Mouse (Mus musculus) forebrain, embryonic 11.5 days (tissue): Measurements from ENCODE around the gene Hoxd8. TPM values are rescaled to one million over a fixed set of nuclear protein-coding genes. Genes with fewer than 3 reads are reported as not detected.

Experiments
- ATAC-seq: fragments of 200-750 bp; cut with Nextera tagmentation; replicated peaks from 2 replicates; pipeline ENCODE4 v1.8.0; 2017; ENCODE audit warnings: moderate TSS enrichment; ENCODE audit not compliant: low FRiP score
- DNase-seq: peaks from one replicate; pipeline ENCODE4 v3.0.0-alpha.2; 2017; ENCODE audit warnings: low spot score
- H3K27ac ChIP-seq: fragments of 300-500 bp; sonication (generic); 2 replicates; pipeline ENCODE4 v1.5.1; 2014; ENCODE audit warnings: low read depth, low read length
- H3K27me3 ChIP-seq: fragments of 300-500 bp; sonication (generic); 2 replicates; pipeline ENCODE4 v1.6.1; 2014; ENCODE audit warnings: mild to moderate bottlenecking, low read length, mixed read lengths; ENCODE audit not compliant: control insufficient read depth, insufficient read depth
- H3K36me3 ChIP-seq: fragments of 300-500 bp; sonication (generic); 2 replicates; pipeline ENCODE4 v1.6.1; 2014; ENCODE audit warnings: mild to moderate bottlenecking, low read length, moderate library complexity, mixed read lengths; ENCODE audit not compliant: control insufficient read depth, insufficient read depth
- H3K4me1 ChIP-seq: fragments of 300-500 bp; sonication (generic); replicated peaks from 2 replicates; pipeline ENCODE4 v1.6.1; 2014; ENCODE audit warnings: low read length, mixed read lengths; ENCODE audit not compliant: control insufficient read depth, insufficient read depth
- H3K4me2 ChIP-seq: fragments of 300-500 bp; sonication (generic); 2 replicates; pipeline ENCODE4 v1.6.1; 2014; ENCODE audit warnings: low read depth, mild to moderate bottlenecking, low read length, moderate library complexity, mixed read lengths; ENCODE audit not compliant: severe bottlenecking
- H3K4me3 ChIP-seq: fragments of 300-500 bp; sonication (generic); 2 replicates; pipeline ENCODE4 v1.5.1; 2014; ENCODE audit warnings: low read depth, low read length
- H3K9ac ChIP-seq: fragments of 300-500 bp; sonication (generic); 2 replicates; pipeline ENCODE4 v1.6.1; 2014; ENCODE audit warnings: low read length
- H3K9me3 ChIP-seq: fragments of 300-500 bp; sonication (generic); 2 replicates; pipeline ENCODE4 v1.6.1; 2016; ENCODE audit warnings: low read length, mixed read lengths; ENCODE audit not compliant: control insufficient read depth
- WGBS: fragments of 180-500 bp; shearing (Covaris S2); extraction: QIAGEN DNeasy Blood & Tissue Kit; methylation state at CpG from one replicate; pipeline ENCODE4 v1.1.7; 2014; 5-methylcytosine and 5-hydroxymethylcytosine counted together
- polyA plus RNA-seq: library from polyadenylated mRNA; unstranded; fragments of >200 nt; fragmentation: Nextera tagmentation; extraction: Ambion mirVana; gene quantifications from 2 replicates; pipeline ENCODE4 v1.2.1, GENCODE M21; 2014

Gene Hoxd8
- polyA plus RNA-seq, 1 experiment from 2014 or later: not detected

GRCm38 (mm10) chr2:74711721-74712621 is 7.6 kb downstream of the Hoxd8 start, which contains the start of the genes Hoxd3 and Hoxd4:
Gene Hoxd3 (plus strand): TSS chr2:74711927.
Gene Hoxd4 (plus strand): TSS chr2:74711929.
- Histone ChIP-seq H3K27ac (no peak within 1 kb of the TSS), H3K4me3 (peak within 1 kb of the TSS; percentile 15), H3K4me2 (0 out of 2 replicates have a peak within 1 kb of the TSS, but pooled peaks have one; percentile 8), H3K27me3 (peaks cover 95% of the 10 kb centered on the region), H3K4me1 (peaks cover 5% of the 10 kb centered on the region), H3K36me3 (no peaks in the 10 kb centered on the region), H3K9ac (no peak within 1 kb of the TSS), H3K9me3 (no peaks in the 10 kb centered on the region)
- no peak for DNase-seq
- under 1% methylated on average over 62 of the region's 65 CpGs for WGBS
- ATAC-seq: no peak

GRCm38 (mm10) chr2:74713239-74714150 is 9.1 kb downstream of the Hoxd8 start:
- H3K36me3 ChIP-seq: no peaks in the 10 kb centered on the region
- peaks cover 95% of the 10 kb centered on the region for H3K27me3 ChIP-seq
- H3K9ac ChIP-seq: no peak overlapping the region
- no peak overlapping the region for H3K4me3 ChIP-seq
- no peaks in the 10 kb centered on the region for H3K9me3 ChIP-seq
- no peak overlapping the region for H3K27ac ChIP-seq
- no peak overlapping the region for H3K4me2 ChIP-seq
- no peak for ATAC-seq
- peaks cover 5% of the 10 kb centered on the region for H3K4me1 ChIP-seq
- DNase-seq: no peak
- WGBS: 5% methylated on average over 19 of the region's 19 CpGs

DNA sequence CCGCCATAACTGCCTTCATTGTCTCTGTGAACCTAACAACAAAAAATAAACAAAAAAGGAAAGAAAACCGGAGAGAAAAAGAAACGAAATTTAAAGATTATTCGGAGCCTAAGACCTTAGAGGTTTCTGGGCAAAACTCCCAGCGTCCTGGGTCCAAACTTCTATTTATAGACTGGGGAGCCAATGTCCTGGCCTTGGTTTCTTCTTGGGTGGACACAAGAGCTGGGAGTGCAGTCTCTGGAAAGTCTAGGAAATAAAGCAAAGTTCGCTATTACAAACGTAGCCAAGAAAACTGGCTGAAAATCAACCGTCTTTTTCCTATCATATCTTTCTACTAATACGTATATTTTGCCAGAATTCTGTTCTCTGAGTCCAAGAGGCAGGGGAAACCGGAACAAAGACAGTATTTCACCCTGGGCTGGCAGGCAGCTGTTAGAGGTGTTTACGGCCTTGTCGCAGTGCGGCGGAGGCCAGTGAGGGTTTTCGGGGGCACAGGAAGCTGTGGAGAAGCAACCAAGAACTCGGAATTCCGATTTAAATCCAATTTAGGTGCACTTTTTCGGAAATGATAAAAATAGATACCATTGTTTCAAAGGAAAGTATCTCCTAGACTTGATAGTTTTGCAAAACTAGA is 9.9 kb downstream of the Hoxd8 start:
- WGBS: 3% methylated on average over 18 of the region's 18 CpGs
- H3K9ac ChIP-seq: no peak overlapping the region
- no peak for DNase-seq

DNA sequence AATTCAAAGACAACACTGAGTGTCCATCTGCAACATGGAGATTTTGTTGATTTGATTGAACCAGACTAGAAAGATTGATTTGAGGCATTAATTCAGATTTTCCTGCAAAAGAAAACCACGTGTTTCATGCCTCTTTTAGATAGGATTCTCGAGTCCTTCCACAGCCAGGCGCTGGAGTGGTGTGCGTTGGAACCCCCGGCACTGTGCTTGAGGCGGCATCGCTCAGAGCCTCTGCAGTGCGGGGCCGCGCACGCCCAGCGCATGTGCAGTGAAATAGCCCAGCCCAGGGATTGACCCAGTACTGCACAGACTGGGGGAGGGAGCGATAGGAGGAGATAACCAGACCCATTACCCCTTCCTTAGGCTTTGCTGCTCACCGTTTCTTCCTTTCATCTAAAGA is 10.5 kb downstream of the Hoxd8 start:
- no peak overlapping the region for H3K9ac ChIP-seq
- H3K9me3 ChIP-seq: no peaks in the 10 kb centered on the region
- H3K27me3 ChIP-seq: peaks cover 95% of the 10 kb centered on the region
- H3K36me3 ChIP-seq: no peaks in the 10 kb centered on the region
- H3K27ac ChIP-seq: no peak overlapping the region
- DNase-seq (no peak), ATAC-seq (no peak)
- no peak overlapping the region for H3K4me3 ChIP-seq
- WGBS: 1% methylated on average over 14 of the region's 14 CpGs
- peaks cover 5% of the 10 kb centered on the region for H3K4me1 ChIP-seq
- H3K4me2 ChIP-seq: no peak overlapping the region

More for the DNA sequence above, 9.9 kb downstream of the Hoxd8 start:
- Histone ChIP-seq H3K4me1 (peaks cover 5% of the 10 kb centered on the region), H3K4me2 (no peak overlapping the region), H3K27me3 (peaks cover 95% of the 10 kb centered on the region), H3K4me3 (no peak overlapping the region), H3K27ac (no peak overlapping the region), H3K36me3 (no peaks in the 10 kb centered on the region), H3K9me3 (no peaks in the 10 kb centered on the region)
- ATAC-seq: no peak

- Histone ChIP-seq H3K27me3 (peaks cover 95% of the 10 kb centered on the region), H3K4me1 (peaks cover 5% of the 10 kb centered on the region), H3K4me3 (peak overlapping the region; percentile 10; the same call in 1 of the 2 replicates), H3K4me2 (peak overlapping the region; percentile 45), H3K9me3 (no peaks in the 10 kb centered on the region), H3K27ac (no peak overlapping the region), H3K9ac (no peak overlapping the region), H3K36me3 (no peaks in the 10 kb centered on the region)
- ATAC-seq: peak; percentile 72
- DNase-seq: peak; percentile 93
- 1% methylated on average over 26 of the region's 26 CpGs for WGBS
These were observed 11.3 kb downstream of the Hoxd8 start for GRCm38 (mm10) chr2:74715504-74716241.

DNA sequence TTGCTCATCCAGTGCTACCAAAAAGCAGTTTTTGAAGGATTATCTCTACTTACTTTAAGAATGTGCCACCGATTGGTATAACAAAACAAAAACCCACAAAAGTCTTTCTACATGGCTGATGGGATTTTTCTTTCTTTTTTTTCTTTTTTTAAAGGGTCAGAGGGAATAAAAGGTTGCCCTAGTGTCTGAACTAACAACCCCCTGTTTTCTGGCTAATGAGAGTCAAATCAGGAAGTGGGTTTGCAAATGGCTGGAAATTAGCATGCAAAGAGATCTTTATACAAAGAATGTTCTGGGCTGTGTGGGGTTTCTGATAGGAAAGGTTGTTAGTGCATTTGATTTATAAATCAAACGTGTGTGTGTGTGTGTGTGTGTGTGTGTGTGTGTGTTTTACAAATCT is 16.0 kb downstream of the Hoxd8 start:
- DNase-seq (no peak), ATAC-seq (no peak)
- H3K9ac ChIP-seq: no peak overlapping the region
- H3K36me3 ChIP-seq: no peaks in the 10 kb centered on the region
- no peak overlapping the region for H3K4me2 ChIP-seq
- peaks cover 99% of the 10 kb centered on the region for H3K27me3 ChIP-seq
- H3K9me3 ChIP-seq: no peaks in the 10 kb centered on the region
- 9% methylated on average over 2 of the region's 2 CpGs for WGBS
- H3K27ac ChIP-seq: no peak overlapping the region
- no peak overlapping the region for H3K4me3 ChIP-seq
- no peaks in the 10 kb centered on the region for H3K4me1 ChIP-seq

- Histone ChIP-seq H3K9me3 (no peaks in the 10 kb centered on the region), H3K4me1 (no peaks in the 10 kb centered on the region), H3K4me2 (no peak overlapping the region), H3K9ac (no peak overlapping the region), H3K4me3 (no peak overlapping the region), H3K27me3 (peaks cover 99% of the 10 kb centered on the region), H3K27ac (no peak overlapping the region), H3K36me3 (no peaks in the 10 kb centered on the region)
- WGBS: 2% methylated on average over 5 of the region's 5 CpGs
- DNase-seq (no peak), ATAC-seq (no peak)
These were observed 16.6 kb downstream of the Hoxd8 start for GRCm38 (mm10) chr2:74720955-74721491.
